Mouse (Mus musculus): Measurements from ENCODE around the gene Cuedc2. TPM values are rescaled to one million over a fixed set of nuclear protein-coding genes. Genes with fewer than 3 reads are reported as not detected.

The Cuedc2 gene
- total and polyA plus RNA-seq, 3 experiments = 251 to 302 (median 297) TPM

DNA sequence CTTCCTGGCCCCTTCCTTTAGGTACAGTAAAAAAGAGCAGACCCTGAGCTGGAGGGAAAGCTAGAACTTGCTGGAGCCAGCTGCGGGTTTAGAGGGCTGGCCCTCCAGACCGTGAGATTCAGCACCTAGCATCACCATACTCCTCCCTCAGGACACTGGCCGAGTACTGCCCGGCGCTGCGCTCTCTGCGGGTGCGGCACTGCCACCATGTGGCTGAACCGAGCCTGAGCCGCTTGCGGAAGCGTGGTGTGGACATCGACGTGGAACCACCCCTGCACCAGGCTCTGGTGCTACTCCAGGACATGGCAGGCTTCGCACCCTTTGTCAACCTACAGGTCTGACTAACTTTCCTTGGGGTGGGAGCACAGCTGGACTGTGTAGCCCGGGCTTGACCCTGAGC, 8.6 kb downstream of the Cuedc2 start:
- Histone ChIP-seq H3K4me1 (ENCODE audit: control insufficient read depth in 1 of 2, insufficient read depth in 2 of 2, low read length in 2 of 2) (peaks cover 0 to 18% of the 10 kb centered on the region in 2 experiments; a peak in 2 of 4 replicates), H3K27me3 (ENCODE audit: control insufficient read depth in 1 of 2, insufficient read depth in 2 of 2, low read length in 2 of 2) (no peaks in the 10 kb centered on the region), H3K79me2 (ENCODE audit: control insufficient read depth, insufficient read depth, low read length, poor library complexity) (peaks cover 2% of the 10 kb centered on the region; the same call in 1 of the 2 replicates), H3K27ac (ENCODE audit: control insufficient read depth, low read depth, low read length) (no peak overlapping the region), H3K36me3 (ENCODE audit: control insufficient read depth in 1 of 2, insufficient read depth in 2 of 2, low read length in 2 of 2) (peaks cover 0 to 5% of the 10 kb centered on the region in 2 experiments; a peak in 2 of 4 replicates), H3K4me3 (ENCODE audit: control insufficient read depth in 1 of 2, insufficient read depth in 1 of 2, low read depth in 2 of 2, low read length in 2 of 2) (no peak overlapping the region), H3K9me3 (replicated peaks; ENCODE audit: insufficient read depth, low read length) (no peaks in the 10 kb centered on the region), H3K9ac (ENCODE audit: control insufficient read depth, low read depth, low read length, poor library complexity, severe bottlenecking) (no peak overlapping the region)
- DNase-seq (ENCODE audit: low read depth, low spot score) = peak; percentile 44
- TF ChIP-seq RAD21 (IDR thresholded peaks at IDR 0.05; ENCODE audit: low read depth, low read length) (peak; percentile 38), JUND (IDR thresholded peaks at IDR 0.05; ENCODE audit: low read depth, low read length) (no peak), CTCF (IDR thresholded peaks at IDR 0.05 in 2 of 3, conservative IDR thresholded peaks at IDR 0.05 in 1 of 3; ENCODE audit: control insufficient read depth in 1 of 3, insufficient read depth in 1 of 3, low read depth in 2 of 3, low read length in 3 of 3, poor library complexity in 1 of 3, severe bottlenecking in 1 of 3) (peak; percentile 26 to 79 (median 60); a peak in 5 of 6 replicates), ZC3H11A (IDR thresholded peaks at IDR 0.05; ENCODE audit: low read depth, low read length) (no peak), MEF2A (IDR thresholded peaks at IDR 0.05; ENCODE audit: extremely low read depth, insufficient replicate concordance, low read depth, low read length, poor library complexity, severe bottlenecking) (no peak), SMC3 (IDR thresholded peaks at IDR 0.05; ENCODE audit: low read depth, low read length) (peak; percentile 57)

GRCm38 (mm10) chr19:46329031-46329641, 9.4 kb downstream of the Cuedc2 start:
- Histone ChIP-seq H3K36me3 (ENCODE audit: control insufficient read depth in 1 of 2, insufficient read depth in 2 of 2, low read length in 2 of 2) (peaks cover 0 to 5% of the 10 kb centered on the region in 2 experiments; a peak in 2 of 4 replicates), H3K9ac (ENCODE audit: control insufficient read depth, low read depth, low read length, poor library complexity, severe bottlenecking) (peak overlapping the region; percentile 75), H3K27me3 (ENCODE audit: control insufficient read depth in 1 of 2, insufficient read depth in 2 of 2, low read length in 2 of 2) (no peaks in the 10 kb centered on the region), H3K4me3 (ENCODE audit: control insufficient read depth in 1 of 2, insufficient read depth in 1 of 2, low read depth in 2 of 2, low read length in 2 of 2) (peak overlapping the region; percentile 78 to 85), H3K27ac (ENCODE audit: control insufficient read depth, low read depth, low read length) (no peak overlapping the region), H3K79me2 (ENCODE audit: control insufficient read depth, insufficient read depth, low read length, poor library complexity) (peaks cover 2% of the 10 kb centered on the region; the same call in 1 of the 2 replicates), H3K4me1 (ENCODE audit: control insufficient read depth in 1 of 2, insufficient read depth in 2 of 2, low read length in 2 of 2) (peaks cover 0 to 18% of the 10 kb centered on the region in 2 experiments; a peak in 2 of 4 replicates), H3K9me3 (replicated peaks; ENCODE audit: insufficient read depth, low read length) (no peaks in the 10 kb centered on the region)
- TF ChIP-seq SMC3 (IDR thresholded peaks at IDR 0.05; ENCODE audit: low read depth, low read length) (no peak), MYC (IDR thresholded peaks at IDR 0.05; ENCODE audit: low read depth, low read length) (no peak), POLR2AphosphoS5 (IDR thresholded peaks at IDR 0.05; ENCODE audit: borderline replicate concordance, low read depth, low read length) (no peak), USF2 (IDR thresholded peaks at IDR 0.05; ENCODE audit: borderline replicate concordance in 1 of 2, insufficient read depth in 1 of 2, low read depth in 1 of 2, low read length in 2 of 2) (no peak), CHD2 (IDR thresholded peaks at IDR 0.05; ENCODE audit: low read length) (no peak), POLR2A (IDR thresholded peaks at IDR 0.05; ENCODE audit: control insufficient read depth in 1 of 2, insufficient read depth in 1 of 2, low read depth in 1 of 2, low read length in 2 of 2, poor library complexity in 1 of 2) (no peak), BHLHE40 (IDR thresholded peaks at IDR 0.05; ENCODE audit: borderline replicate concordance, low read depth, low read length) (no peak)
- no peak for DNase-seq (ENCODE audit: low read depth, low spot score)

Measured in MEL (cell line).